Mouse (Mus musculus): ENCODE measurements around the gene Polr2e. TPM values are rescaled to one million over a fixed set of nuclear protein-coding genes. Genes with fewer than 3 reads are reported as not detected.

Gene Polr2e
- total RNA-seq, 2 experiments from 2014 or later = 77.8 to 79.1 TPM

DNA sequence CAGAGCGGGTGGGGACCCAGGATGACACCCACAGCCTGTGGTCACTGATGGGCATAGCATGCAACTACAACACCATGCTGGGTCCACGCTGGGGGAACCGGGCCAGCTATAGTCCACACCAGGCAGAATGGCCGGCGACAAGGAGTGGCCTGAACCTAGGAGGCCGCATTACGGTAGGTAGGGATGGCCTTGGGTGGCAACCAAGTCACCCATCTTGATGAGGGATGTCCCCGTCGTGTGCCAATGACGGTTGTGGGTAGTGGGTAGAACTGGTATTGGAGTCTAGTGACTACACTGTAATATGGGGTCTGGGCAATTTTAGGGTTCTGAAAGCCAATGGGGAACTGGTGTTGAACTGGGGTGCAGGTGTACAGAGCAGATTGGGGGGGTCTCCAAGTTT lies 22.7 kb downstream of the Polr2e start:
- Histone ChIP-seq H3K4me3 (no peak overlapping the region; the same call in 1 of the 2 replicates), H3K27ac (peak overlapping the region; percentile 14; the same call in 1 of the 2 replicates)
- no peak for TF ChIP-seq CTCF (conservative IDR thresholded peaks at IDR 0.05)
- DNase-seq (ENCODE audit: low spot score in 2 of 2) = no peak

DNA sequence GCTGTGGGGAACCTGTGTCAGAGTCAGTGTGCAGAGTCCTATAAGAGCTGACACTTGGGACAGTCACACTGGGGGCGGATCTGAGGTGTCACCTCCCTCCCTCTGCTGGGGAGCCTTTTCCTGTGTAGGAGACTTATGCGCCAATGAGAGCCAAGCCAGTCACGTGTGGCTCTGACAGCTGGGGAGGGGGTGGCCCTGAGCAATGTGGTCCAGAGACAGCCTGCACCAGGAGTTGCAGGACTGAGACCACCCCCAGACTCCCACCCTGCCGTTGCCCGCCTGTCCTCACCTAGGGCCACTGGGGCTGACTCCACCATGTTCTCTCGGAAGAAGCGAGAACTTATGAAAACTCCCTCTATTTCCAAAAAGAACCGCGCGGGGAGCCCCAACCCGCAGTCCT lies 23.1 kb downstream of the Polr2e start, which contains the start of gene Arhgap45:
Arhgap45 (plus strand) TSS at position 143 of the 400 bp plus-strand sequence.
- no peak for TF ChIP-seq CTCF (conservative IDR thresholded peaks at IDR 0.05)
- no peak for DNase-seq (ENCODE audit: low spot score in 2 of 2)
- Histone ChIP-seq H3K27ac (peak within 1 kb of the TSS; percentile 14; the same call in 1 of the 2 replicates), H3K4me3 (no peak within 1 kb of the TSS; the same call in 1 of the 2 replicates)

DNA sequence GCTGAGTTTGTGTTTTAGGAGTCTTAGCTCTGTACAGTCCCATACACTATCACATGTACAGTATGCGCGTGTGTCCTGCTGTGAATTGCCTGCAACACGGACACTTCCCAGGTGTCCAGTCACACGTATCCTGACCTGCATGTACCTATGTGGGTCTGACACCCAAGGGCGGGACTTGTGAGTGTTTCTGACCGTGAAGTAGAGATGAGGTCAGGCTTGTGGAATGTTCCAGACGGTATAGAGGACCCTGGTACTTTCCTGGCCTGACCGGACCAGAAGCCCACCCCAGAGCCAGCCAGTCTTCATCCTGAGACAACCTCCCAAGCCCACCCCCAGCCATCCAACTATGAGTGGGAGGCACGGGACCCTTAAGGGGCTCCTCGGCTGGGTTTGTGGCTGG lies 24.0 kb downstream of the Polr2e start:
- TF ChIP-seq CTCF (conservative IDR thresholded peaks at IDR 0.05) = no peak
- no peak overlapping the region for H3K4me3 ChIP-seq
- DNase-seq (ENCODE audit: low spot score in 2 of 2) = no peak
- H3K27ac ChIP-seq = no peak overlapping the region

DNA sequence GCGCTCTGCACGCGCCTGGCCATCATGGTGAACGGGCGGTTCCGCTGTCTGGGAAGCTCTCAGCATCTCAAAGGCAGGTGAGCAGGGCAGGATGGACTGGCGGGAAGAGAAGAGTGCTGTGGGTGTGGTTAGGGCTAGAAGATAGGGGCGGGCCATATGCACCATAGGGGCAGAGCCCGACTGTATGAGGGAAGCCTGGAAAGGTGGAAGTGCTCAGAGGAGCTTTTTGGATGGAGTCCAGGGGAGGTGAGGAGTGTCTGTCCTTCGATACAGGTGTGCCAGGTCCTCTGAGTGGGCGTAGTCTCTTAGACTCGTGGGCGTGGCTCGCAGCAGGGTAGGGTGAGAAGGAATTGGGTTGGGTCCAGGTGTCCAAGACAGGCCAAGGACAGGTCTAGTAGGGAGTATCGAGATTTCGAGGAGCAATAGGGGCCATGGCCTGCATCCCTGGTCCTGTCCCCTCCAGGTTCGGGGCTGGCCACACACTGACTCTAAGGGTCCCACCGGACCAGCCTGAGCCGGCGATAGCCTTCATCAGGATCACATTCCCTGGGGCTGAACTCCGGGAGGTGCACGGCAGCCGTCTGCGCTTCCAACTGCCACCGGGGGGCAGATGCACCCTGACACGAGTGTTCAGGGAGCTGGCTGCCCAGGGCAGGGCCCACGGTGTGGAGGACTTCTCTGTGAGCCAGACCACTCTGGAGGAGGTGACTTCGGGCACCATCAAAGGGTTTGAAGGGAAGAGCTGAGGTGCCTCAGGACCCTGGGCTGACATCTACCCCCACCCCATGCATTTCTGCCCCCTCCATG lies 24.9 kb downstream of the Polr2e start:
- peak; percentile 39 for TF ChIP-seq CTCF (conservative IDR thresholded peaks at IDR 0.05)
- Histone ChIP-seq H3K27ac (no peak overlapping the region), H3K4me3 (no peak overlapping the region)
- DNase-seq (ENCODE audit: low spot score in 2 of 2) = no peak

DNA sequence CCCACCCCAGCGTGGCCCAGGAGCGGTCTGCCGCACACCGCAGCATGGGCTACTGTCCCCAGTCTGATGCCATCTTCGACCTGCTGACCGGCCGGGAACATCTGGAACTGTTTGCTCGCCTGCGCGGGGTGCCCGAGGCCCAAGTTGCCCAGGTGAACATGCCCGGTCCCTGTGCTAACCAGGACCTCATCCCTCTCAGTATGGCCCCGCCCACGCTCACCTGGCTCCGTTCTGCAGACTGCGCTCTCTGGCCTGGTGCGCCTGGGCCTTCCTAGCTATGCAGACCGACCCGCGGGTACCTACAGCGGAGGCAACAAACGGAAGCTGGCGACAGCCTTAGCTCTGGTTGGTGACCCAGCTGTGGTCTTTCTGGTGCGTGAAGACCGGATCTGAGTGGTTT lies 26.0 kb downstream of the Polr2e start:
- no peak overlapping the region for H3K27ac ChIP-seq
- H3K4me3 ChIP-seq = no peak overlapping the region
- DNase-seq (ENCODE audit: low spot score in 2 of 2) = no peak
- no peak for TF ChIP-seq CTCF (conservative IDR thresholded peaks at IDR 0.05)

DNA sequence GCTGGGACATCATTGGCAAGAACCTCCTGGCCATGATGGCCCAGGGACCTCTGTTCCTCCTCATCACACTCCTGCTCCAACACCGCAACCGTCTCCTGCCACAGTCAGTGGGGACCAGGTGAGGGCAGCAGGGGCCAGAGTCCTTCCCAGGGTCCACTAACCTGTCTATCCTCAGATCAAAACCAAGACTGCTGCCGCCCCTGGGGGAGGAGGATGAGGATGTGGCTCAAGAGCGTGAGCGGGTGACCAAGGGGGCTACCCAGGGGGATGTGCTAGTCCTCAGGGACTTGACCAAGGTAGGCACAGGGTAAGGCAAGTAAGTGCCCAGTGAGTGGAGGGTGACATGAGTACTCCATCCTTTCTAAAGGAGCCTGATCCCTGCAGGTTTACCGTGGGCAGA lies 27.9 kb downstream of the Polr2e start:
- no peak for DNase-seq (ENCODE audit: low spot score in 2 of 2)
- TF ChIP-seq CTCF (conservative IDR thresholded peaks at IDR 0.05) = no peak
- H3K4me3 ChIP-seq = no peak overlapping the region
- H3K27ac ChIP-seq = no peak overlapping the region

DNA sequence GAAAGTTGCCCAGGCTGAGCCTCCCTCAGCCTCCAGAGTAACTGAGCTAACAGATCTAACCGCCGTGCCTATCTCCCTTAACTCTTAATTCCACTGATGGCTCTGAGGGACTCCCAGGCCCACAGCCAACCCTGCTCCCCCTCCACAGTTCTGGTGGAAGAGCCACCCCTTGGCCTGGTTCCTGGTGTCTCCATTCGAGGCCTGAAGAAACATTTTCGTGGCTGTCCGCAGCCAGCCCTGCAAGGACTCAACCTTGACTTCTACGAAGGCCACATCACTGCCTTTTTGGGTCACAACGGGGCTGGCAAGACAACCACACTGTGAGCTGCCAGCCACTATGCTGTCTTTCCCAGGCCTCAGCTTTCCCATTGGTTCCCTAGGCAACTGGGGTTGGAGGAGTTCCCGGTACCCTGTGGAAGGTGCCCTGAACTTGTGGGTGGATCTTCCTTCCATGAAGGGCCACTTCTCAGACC lies 35.3 kb downstream of the Polr2e start:
- no peak overlapping the region for H3K4me3 ChIP-seq
- TF ChIP-seq CTCF (conservative IDR thresholded peaks at IDR 0.05) = no peak
- DNase-seq (ENCODE audit: low spot score in 2 of 2) = no peak
- H3K27ac ChIP-seq = no peak overlapping the region

DNA sequence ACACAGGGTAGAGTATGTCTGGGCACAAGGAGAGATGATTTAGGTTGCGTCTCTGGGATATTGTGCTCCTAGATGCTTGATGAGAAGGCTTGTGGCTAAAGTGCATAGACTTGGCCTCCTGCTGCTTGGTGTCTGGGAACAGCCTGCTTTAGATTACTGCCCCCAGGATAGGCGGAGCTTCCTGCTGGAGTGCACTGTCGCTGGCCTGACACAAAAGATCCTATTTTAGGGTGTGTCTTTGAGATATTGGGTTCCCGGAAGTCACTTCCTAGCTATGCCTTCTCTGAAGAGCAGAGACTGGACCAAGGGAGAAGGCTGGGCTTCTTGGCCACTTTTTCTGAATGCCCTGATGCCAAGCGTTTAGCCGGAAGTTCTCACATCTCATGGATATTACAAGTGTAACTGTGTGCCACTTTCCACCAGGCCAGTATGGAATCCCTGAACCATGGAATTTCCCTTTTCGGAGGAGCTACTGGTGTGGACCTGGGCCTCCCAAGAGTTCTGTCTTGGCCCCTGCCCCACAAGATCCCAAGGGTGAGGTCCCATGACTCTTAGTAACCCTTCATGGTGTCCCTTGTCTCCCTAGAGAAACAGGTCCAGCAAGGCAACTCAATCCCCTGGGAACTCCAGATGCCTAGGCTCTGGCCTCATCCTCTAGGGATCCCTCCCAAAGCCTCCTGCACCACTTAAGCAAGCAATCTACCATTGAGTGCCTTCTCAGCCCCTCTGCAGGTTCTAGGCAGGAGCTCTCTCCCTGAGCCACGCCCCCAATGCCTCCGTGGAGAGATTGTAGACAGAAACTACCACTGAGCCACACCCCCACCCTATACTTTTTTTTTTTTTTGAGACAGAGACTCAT lies 36.0 kb downstream of the Polr2e start:
- no peak for TF ChIP-seq CTCF (conservative IDR thresholded peaks at IDR 0.05)
- Histone ChIP-seq H3K27ac (0 out of 2 replicates have a peak overlapping the region, but pooled peaks have one; percentile 43), H3K4me3 (no peak overlapping the region)
- DNase-seq (ENCODE audit: low spot score in 2 of 2) = no peak

DNA sequence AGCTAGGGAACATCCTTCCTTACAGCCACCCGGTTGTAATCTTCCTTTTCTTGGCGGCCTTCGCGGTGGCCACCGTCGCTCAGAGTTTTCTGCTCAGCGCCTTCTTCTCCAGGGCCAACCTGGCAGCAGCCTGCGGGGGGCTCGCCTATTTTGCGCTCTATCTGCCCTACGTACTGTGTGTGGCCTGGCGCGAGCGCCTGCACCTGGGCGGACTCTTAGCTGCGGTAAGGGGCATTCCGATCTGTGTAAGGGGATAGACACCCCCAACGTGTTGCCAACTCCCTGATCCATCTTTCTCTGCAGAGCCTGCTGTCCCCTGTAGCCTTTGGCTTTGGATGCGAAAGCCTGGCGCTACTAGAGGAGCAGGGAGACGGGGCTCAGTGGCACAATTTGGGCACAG lies 36.8 kb downstream of the Polr2e start:
- Histone ChIP-seq H3K27ac (0 out of 2 replicates have a peak overlapping the region, but pooled peaks have one; percentile 43), H3K4me3 (no peak overlapping the region)
- DNase-seq (ENCODE audit: low spot score in 2 of 2) = no peak
- no peak for TF ChIP-seq CTCF (conservative IDR thresholded peaks at IDR 0.05)

DNA sequence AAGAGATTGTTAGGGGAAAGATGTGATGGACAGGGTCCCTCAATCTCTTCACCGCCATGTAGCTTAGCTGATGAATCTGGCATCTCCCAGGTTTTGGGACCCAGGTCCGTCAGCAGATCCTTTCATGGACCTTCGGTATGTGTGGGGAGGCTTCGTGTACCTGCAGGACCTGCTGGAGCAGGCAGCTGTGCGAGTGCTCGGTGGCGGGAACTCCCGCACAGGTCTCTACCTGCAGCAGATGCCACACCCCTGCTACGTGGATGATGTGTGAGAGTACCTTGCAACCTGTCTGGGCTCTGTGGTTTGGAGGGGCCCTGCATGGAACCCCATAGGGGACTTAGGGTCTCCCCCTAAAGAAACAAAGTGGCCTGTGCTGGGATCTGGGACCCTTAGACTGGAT lies 37.6 kb downstream of the Polr2e start:
- H3K4me3 ChIP-seq = no peak overlapping the region
- no peak for DNase-seq (ENCODE audit: low spot score in 2 of 2)
- TF ChIP-seq CTCF (conservative IDR thresholded peaks at IDR 0.05) = no peak
- no peak overlapping the region for H3K27ac ChIP-seq

DNA sequence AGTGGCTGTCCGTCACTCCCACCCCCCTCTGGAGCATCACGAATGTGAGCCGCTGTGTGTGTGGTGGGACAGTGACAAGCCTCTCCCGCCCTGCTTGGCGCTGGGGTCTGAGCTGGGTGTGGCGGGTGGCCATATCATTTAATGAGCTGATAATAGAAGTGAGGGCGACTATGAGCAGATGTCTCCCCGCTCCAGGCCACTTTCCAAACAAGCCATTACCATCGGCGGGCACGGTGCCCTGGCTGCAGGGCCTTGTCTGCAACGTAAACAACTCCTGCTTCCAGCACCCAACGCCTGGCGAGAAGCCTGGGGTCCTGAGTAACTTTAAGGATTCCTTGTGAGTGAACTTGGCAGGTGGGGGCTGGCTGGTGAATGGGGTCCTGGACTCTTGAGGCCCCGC lies 41.8 kb downstream of the Polr2e start:
- Histone ChIP-seq H3K4me3 (peak overlapping the region; percentile 63), H3K27ac (no peak overlapping the region)
- DNase-seq (ENCODE audit: low spot score in 2 of 2) = no peak
- no peak for TF ChIP-seq CTCF (conservative IDR thresholded peaks at IDR 0.05)

DNA sequence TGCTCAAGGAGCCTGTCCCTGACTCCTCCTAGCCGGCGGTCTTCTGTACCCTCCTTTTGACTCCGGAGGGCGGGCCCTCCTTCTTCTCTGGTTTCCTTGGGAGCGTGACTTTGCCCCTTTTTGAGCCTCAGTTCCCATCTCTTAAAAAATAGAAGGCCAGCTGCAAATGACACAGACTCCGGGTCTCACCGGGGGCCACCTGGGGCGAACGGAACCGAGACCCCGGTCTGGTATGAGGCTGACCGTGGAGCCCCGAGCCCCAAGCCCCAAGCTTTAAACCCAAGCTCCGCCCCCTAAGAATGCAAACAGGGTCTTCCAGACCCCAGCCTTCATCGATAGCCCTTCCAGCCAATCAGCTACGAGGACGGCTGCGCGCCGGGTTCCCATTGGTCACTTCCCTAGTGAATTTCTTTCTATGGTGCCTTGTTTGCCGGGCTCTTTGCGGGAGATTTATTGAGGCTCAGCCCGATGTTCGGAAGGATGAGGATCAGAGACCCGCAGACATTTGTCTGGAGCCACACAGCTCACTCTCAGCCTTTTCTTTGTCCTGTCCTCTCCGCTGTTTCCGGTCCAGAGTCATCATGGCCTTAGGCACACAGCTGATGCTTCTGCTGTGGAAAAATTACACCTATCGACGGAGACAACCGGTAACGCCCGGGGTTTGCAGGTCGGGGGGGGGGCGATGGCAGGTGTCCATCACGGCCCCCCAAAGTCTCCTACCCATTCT lies 42.4 kb downstream of the Polr2e start:
- H3K4me3 ChIP-seq = peak overlapping the region; percentile 63
- TF ChIP-seq CTCF (conservative IDR thresholded peaks at IDR 0.05) = no peak
- H3K27ac ChIP-seq = 0 out of 2 replicates have a peak overlapping the region, but pooled peaks have one; percentile 9
- peak; percentile 45 to 48 for DNase-seq (ENCODE audit: low spot score in 2 of 2)
